Mouse (Mus musculus) MEL (cell line): Measurements from ENCODE around the gene Pde8b.

Source experiments
- CTCF ChIP-seq, 3 experiments: IDR thresholded peaks in 2 of 3; conservative IDR thresholded peaks in 1 of 3; 2 replicates each; pipeline ENCODE4 v1.5.1; 2011 to 2012; ENCODE audit warnings: low read length in 3 of 3, low read depth in 2 of 3, mild to moderate bottlenecking in 2 of 3, improper control_type of control experiment in 1 of 3, inconsistent platforms in 1 of 3, mixed read lengths in 1 of 3, moderate library complexity in 1 of 3; ENCODE audit not compliant: control insufficient read depth in 1 of 3, insufficient read depth in 1 of 3, poor library complexity in 1 of 3, severe bottlenecking in 1 of 3
- EP300 ChIP-seq, 2 experiments: IDR thresholded peaks; 2 replicates each; pipeline ENCODE4 v1.6.1; 2011; ENCODE audit warnings: improper control_type of control experiment in 2 of 2, low read length in 2 of 2, low read depth in 1 of 2, mild to moderate bottlenecking in 1 of 2
- MXI1 ChIP-seq: IDR thresholded peaks from 2 replicates; pipeline ENCODE4 v1.6.1; 2011; ENCODE audit warnings: mild to moderate bottlenecking, low read depth, low read length, improper control_type of control experiment
- NELFE ChIP-seq: IDR thresholded peaks from 2 replicates; pipeline ENCODE4 v1.6.1; 2011; ENCODE audit warnings: low read depth, low read length, improper control_type of control experiment
- POLR2AphosphoS5 ChIP-seq: IDR thresholded peaks from 2 replicates; pipeline ENCODE4 v1.6.1; 2012; ENCODE audit warnings: low read depth, borderline replicate concordance, mild to moderate bottlenecking, inconsistent platforms, low read length, moderate library complexity, mixed read lengths
- TCF12 ChIP-seq: IDR thresholded peaks from 2 replicates; pipeline ENCODE4 v1.6.1; 2014; ENCODE audit warnings: low read depth, mild to moderate bottlenecking, inconsistent platforms, low read length, improper control_type of control experiment, moderate library complexity
- ZMIZ1 ChIP-seq: IDR thresholded peaks from 2 replicates; pipeline ENCODE4 v1.6.1; 2012; ENCODE audit warnings: low read depth, mild to moderate bottlenecking, inconsistent platforms, low read length, improper control_type of control experiment, moderate library complexity

GRCm38 (mm10) chr13:95187153-95187665 is 62.9 kb downstream of the Pde8b start:
- TF ChIP-seq ZMIZ1, result no peak
- no peak for TF ChIP-seq TCF12
- TF ChIP-seq CTCF (IDR thresholded peaks at IDR 0.05 in 2 of 3, conservative IDR thresholded peaks at IDR 0.05 in 1 of 3; ENCODE audit: control insufficient read depth in 1 of 3, insufficient read depth in 1 of 3, low read depth in 2 of 3, low read length in 3 of 3, poor library complexity in 1 of 3, severe bottlenecking in 1 of 3), result no peak
- TF ChIP-seq NELFE, result no peak
- no peak for TF ChIP-seq EP300 (IDR thresholded peaks at IDR 0.05; ENCODE audit: low read depth in 1 of 2, low read length in 2 of 2)
- TF ChIP-seq MXI1, result no peak
- TF ChIP-seq POLR2AphosphoS5, result no peak
